Mouse (Mus musculus) cerebellum, adult 9-11 months (tissue): ENCODE results near the gene Mphosph9.

Source experiments
- DNase-seq: peaks from one replicate; pipeline ENCODE4 v3.0.0; 2022

Gene Mphosph9

DNA sequence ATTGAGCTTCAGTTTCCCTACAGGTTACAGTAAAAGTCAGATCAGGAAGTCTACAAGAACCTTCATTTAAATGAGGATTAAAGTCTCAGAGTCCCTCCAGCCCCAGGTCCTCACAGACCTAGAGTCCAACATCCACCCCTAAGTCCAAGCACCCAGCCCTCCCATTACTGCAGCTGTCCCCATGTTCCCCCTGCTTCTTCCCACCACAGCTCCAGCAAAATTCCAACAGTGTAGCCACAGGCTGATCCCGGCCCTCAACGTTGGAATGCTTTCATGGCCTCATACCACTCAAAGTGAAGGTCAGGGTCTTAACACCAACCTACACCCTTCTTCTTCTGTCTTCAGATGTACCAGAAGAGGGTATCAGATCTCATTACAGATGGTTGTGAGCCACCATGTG, 116.1 kb downstream of the Mphosph9 start:
- DNase-seq, result no peak

DNA sequence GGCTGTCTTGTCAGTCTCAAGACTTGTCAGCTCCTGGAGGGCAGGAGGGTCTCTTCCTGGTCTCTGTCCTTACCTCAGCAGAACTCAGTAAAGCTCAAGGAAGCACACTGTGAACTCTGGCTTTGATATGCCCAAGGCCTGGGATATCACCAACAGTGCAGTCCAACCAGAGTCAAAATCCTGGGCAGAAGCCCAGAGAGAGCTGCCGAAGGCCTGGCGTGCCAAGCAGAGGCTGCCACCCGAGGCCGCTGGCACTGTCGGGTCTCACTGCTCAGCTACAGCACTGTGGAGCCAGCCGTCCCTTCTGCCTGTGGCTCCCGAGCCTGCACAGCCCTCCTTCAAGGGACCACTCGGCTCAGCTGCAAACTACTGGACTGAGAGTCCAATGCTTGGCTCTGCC, 116.5 kb downstream of the Mphosph9 start:
- DNase-seq, result peak; percentile 75

DNA sequence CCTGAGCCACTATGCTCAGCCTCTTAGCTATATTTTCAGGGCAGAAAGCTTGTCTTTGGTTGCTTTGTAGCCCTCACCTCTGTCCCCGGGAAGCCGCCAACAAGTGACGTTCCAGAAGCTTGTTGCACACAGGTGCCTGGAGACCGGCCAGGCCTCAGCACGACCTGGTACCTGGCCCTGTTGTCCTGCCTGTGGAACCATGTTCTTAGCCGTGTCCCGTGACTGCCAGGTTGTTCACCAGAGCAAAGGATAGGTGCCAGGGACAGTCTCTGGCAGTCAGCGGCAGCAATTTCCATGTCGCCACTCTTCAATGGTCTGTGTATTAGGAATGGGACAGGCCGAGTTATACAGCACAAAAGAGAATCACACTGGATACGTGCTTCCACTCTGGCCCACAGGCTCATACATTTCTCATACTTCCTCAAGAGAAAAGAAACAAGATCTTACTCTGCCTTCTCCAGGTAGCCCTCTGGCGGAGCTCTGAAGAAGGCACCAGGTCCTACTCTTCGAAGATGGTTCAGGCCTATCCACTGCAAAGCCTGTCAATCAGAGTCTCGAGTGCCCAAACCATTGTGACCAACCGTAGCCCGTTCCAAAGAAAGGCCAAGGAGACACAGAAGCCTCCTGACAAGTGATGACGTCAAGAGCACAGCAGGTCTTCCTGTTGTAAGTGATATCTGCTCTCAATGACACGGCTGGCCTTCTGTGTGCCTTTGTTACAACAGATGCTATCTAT, 117.3 kb downstream of the Mphosph9 start:
- peak; percentile 72 for DNase-seq

DNA sequence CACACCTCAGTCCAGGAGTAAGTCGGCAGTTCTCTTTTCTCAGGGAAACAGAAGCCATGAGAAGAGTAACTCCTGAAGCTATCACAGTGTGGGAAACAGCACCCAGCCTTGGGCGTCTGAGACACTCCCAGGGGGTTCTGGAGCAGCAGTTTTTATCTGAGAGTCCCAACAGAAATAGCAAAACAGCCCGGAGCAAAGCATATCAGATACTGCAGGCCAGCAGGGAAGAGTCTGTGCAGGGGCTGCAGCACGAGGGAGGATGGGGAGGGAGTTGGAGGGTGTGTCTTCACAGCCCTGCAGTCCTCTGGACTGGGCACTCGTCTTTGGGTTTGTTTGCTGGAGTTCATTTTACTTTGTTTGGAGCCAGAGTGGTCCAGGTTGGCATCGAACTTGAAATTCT, 117.9 kb downstream of the Mphosph9 start:
- no peak for DNase-seq

DNA sequence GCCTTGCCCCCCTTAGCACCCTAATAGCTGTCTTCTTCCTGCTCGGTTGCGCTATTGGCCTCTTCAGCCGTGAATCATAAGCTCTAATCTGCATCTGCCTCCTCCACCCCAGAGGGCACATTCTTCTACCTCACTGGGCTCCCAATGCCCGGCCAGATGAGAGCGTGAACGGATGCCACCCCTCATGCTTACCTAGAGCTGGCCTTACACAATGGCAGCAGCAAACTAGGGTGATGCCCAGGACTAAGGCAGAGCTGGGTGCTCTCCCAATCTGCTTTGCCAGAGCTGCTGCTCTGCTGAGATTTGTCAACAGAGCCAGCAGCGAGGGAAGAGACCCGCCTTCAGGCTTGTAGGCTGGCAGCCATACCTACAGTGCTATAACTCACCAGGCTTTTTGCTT, 119.7 kb downstream of the Mphosph9 start:
- no peak for DNase-seq

DNA sequence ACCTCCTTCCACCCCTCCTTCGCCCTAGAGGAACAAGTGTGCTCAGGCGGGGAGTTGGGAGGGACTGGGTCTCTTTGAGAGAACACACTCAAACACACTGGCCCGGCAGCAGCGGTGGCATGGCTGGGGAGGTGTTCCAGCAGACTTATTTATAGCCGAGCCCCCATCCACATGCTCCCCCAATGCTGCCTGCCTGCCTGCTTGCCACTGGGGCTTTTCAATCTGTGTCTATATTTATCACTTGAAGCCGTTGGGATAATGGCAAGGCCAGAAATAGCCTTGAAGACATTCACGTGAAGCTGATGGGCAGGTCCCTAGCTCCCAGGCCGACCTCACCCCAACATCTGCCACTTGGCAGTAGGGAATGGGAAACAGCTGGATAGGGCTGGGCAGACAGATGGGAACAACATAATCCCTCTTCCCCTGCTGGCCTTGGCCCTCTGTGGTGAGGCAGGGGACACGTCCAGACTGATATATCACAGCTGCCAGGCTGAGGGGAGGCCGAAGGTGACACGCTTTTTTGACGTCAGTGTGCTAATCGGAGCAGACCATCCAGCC, 121.2 kb downstream of the Mphosph9 start:
- DNase-seq, result no peak

DNA sequence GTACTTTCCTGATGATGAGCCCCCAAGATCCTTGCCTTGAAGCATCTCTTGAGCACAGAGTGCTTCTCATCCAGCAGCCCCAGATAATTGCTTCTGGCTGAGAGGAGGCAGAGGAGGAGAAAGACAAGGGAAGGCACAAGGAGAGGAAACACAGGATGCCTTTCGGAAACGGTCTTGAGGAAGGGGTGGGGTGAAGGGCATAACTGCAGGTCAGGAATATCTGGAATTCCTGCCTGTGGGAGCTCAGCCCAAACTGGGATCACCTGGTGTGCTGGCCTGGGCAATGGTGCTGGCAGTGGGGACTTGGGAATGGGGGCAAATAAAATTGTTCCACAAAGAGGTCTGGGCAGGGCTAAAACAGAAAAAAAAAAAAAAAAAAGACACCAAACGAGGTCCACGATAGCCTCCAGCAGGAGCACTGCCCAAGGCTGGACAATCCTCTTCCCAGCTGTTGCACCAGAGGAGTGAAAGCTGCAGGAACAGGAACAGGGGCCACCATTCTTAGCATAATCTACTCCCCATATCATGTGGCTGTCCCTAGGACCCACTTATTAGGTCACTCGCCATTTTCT, 121.9 kb downstream of the Mphosph9 start:
- no peak for DNase-seq

DNA sequence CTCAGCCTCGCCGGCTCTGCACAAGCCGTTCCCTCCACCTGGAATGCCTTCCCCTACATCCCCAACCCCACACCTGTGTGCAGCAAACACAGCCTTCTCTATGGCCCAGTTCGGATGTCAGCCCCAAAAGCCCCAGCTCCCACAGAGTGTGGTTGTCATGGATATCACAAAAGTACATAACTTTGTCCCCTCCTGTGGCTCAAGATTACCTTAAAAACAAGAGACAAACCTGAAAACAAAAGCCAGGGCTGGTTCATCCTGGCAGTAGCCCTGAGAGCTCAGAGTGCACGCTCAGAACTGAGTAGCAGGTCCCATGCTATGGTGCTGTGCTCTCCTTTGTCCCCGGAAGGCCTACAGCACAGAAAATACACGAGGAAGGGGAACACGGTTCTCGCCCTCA, 122.6 kb downstream of the Mphosph9 start:
- no peak for DNase-seq

DNA sequence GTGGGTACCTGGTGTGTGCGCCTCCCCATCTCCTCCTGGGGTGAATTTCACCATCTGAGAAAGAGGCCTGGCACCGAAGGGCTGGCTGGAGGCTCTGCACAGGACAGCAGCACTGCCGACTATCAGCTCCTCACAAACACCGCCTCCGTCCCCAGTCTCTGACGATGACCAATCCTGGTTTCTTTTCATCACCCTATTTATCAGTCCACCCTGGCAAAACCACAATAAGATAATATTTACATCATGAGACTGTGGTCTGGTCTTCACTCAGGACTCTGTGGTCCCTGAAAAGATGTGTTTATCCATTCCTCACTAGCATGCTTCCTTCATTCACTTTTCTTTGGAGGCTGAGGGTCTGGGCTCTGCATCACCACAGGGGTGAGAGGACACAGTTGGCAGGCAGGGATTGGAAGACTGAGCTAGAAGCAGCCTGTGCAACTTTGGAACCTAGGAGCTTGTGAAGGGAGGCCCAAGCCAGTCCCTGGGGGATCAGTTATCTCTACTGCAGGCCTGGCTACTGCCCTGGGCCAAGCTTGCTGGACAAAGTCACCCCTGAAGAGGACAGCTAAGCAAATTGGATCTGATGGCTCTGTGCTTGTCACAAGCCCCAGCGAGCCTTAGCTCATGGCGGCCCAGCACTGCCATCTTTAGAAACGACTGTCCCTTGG, 123.5 kb downstream of the Mphosph9 start:
- no peak for DNase-seq

DNA sequence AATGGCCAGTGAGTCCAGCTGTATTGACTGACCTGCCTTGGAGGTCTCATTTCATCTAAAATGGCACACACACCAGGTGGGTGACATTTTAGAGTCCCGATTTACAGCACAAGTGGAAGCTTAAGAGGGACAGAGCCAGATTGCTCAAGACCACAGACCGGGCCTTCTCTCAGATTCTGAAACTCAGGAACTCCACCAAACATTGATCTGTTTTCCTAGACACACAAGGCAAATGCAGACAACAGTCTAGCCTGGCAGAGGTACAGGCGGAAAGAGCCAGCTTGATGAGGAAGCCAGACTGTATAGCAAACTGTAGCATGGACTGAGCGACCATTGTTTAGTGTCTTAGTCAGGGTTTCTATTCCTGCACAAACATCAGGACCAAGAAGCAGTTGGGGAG, 124.5 kb downstream of the Mphosph9 start:
- no peak for DNase-seq

DNA sequence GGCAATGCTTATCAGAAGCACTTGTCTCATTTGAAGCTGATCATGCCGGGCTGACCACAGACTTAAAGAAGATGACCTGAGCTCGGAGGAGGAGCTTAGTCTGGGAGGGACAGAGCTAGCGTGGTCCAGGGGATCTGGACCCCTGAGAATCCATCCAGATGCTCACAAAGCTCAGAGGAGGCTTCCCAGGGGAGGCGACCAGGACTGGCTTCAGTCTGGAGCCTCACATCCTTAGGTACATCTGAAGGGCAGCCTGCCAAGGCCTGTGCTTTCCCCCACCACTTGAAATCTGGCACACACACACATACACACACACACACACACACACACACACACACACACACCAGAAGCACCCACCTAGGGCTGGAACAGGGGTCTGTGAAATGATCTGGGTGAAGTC, 125.7 kb downstream of the Mphosph9 start:
- no peak for DNase-seq

DNA sequence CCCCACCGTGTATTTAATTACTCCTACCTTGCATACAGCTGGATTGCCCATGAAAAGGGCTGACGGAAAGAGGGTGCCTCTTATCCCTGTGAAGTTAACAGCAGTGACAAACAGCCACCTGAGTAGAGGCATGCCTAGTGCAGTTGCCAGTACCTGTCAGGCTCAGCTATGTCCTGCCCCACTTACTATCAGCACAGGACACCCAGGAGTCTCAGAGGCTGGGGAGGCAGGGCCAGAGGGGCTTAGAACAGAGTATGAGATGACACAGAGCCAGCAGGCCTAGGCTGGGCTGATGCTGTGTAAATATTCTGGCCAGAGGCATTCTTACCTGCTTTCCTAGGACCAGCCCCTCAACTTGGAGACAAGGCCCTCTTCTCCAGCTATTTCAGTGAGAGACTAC, 126.2 kb downstream of the Mphosph9 start:
- DNase-seq, result no peak
